Mouse (Mus musculus): Measurements from ENCODE around the gene Ugp2.
A peak's percentile ranks its signal among the peaks of the same experiment; 100 is the strongest.
"Not testable (repeated sequence)": the region's sequence is repeated elsewhere in the genome, so short reads cannot be mapped to it uniquely, and the experiment has no call there.

The Ugp2 gene

DNA sequence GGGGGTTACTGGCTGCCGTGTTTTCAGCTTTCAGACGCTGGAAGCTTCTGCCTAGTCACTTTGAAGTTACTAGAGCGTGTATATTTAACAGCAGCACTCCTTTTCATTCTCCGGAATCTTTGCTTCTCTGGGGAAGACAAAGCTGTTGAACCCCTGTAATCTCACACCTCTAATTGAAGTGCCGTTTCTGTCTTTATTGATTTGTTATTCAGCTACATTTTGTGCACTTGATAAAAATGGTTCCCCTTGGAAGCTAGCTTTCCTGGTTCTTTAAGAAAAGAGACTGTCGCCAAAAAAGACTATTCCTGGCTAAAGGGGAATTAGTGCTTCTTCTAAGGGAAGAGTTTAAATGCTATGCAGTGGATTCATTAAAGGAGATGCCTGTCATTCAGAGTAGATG lies 61.5 kb downstream of the Ugp2 start:
- DNase-seq (ENCODE audit: low read depth, low spot score) = no peak
- Histone ChIP-seq H3K36me3 (ENCODE audit: control insufficient read depth, insufficient read depth, low read length, poor library complexity, severe bottlenecking) (peaks cover 14% of the 10 kb centered on the region), H3K27me3 (ENCODE audit: control insufficient read depth, insufficient read depth, low read length, poor library complexity, severe bottlenecking) (no peaks in the 10 kb centered on the region)

DNA sequence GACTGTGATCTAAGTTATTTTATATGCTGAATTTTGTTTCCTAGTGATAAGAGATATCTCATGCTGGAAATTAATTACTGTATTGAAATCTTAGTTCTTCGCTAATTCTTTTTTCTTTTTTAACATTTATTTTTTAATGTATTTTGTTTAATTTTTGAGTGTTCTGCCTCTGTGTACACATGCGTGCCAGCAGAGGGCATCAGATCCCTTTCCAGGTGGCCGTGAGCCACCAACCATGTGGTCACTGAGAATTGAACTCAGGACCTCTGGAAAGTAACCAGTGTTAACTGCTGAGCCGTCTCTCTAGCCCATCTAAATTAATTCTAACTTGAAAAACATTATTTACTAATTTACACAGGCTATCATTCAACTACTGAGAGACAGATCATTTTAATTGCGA lies 62.9 kb downstream of the Ugp2 start:
- peak; percentile 50 for DNase-seq (ENCODE audit: low read depth, low spot score)

DNA sequence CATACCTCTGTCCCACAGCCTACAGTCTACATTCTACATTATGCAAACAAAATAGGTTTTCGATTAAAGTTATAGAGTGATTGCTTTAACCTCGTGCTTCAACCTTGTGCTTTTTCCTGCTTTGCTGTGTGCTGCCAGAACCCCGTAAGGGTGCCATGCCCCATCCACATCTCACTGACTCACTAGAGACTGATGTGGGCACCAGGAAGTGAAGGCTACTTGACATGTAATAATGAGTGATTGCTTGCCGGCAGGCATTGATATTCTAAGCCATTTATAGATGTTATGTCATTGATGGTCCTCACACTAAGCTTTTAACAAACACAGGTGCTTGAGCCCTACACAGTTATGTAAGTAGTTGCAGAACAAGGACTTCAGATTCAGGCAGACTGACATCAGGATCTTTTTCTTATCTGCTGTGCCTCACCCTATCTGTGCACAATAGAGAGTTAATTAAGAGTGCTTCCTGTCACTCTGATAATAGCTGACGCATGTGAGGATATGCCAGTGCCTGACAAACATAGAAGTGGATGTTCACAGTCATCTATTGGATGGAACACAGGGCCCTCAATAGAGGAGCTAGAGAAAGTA lies 63.8 kb downstream of the Ugp2 start:
- no peak for DNase-seq (ENCODE audit: low read depth, low spot score)
- peaks cover 7% of the 10 kb centered on the region for H3K36me3 ChIP-seq (ENCODE audit: control insufficient read depth, insufficient read depth, low read length, poor library complexity, severe bottlenecking)
- H3K27me3 ChIP-seq (ENCODE audit: control insufficient read depth, insufficient read depth, low read length, poor library complexity, severe bottlenecking) = no peaks in the 10 kb centered on the region

More for the DNA sequence above, 62.9 kb downstream of the Ugp2 start:
- Histone ChIP-seq H3K27me3 (ENCODE audit: control insufficient read depth, insufficient read depth, low read length, poor library complexity, severe bottlenecking) (no peaks in the 10 kb centered on the region), H3K36me3 (ENCODE audit: control insufficient read depth, insufficient read depth, low read length, poor library complexity, severe bottlenecking) (peaks cover 13% of the 10 kb centered on the region)

DNA sequence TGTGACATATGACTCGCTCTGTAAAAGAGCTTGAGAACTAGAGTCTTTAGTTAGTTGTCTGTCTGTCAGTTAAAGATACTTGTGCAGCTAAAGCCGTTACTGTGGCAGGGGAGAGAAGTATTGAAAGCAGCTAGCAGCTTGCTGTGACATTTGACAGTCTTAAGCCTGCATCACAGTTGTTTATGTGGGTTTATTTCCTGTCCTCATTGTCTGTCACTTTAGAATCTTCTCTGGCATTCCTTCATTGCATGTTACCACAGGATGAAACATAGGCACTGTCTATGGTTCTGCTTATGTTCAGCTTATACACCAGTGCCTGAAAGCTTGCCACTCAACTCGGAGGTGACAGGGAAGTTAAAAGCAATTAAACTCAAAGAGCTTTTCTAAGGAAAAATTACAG lies 67.4 kb downstream of the Ugp2 start:
- no peaks in the 10 kb centered on the region for H3K27me3 ChIP-seq (ENCODE audit: control insufficient read depth, insufficient read depth, low read length, poor library complexity, severe bottlenecking)
- DNase-seq (ENCODE audit: low read depth, low spot score) = no peak
- peaks cover 8% of the 10 kb centered on the region; the same call in 1 of the 2 replicates for H3K36me3 ChIP-seq (ENCODE audit: control insufficient read depth, insufficient read depth, low read length, poor library complexity, severe bottlenecking)

GRCm38 (mm10) chr11:21295486-21295885 lies 75.5 kb downstream of the Ugp2 start:
- H3K36me3 ChIP-seq (ENCODE audit: control insufficient read depth, insufficient read depth, low read length, poor library complexity, severe bottlenecking) = peaks cover 5% of the 10 kb centered on the region
- DNase-seq (ENCODE audit: low read depth, low spot score) = no peak
- H3K27me3 ChIP-seq (ENCODE audit: control insufficient read depth, insufficient read depth, low read length, poor library complexity, severe bottlenecking) = no peaks in the 10 kb centered on the region

DNA sequence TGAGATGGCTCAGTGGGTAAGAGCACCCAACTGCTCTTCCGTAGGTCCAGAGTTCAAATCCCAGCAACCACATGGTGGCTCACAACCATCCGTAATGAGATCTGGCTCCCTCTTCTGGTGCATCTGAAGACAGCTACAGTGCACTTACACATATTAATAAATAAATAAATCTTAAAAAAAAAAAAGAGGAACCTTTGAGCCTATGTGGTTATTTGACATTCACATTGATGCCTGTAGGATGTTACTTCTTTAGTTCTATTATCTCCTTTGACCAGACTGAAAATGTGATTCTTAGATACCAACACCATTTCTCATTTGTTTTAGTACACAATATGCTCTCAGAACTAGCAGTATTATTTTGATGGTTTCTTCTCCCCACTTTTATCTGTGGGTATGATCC lies 82.8 kb downstream of the Ugp2 start:
- not testable (repeated sequence) for H3K36me3 ChIP-seq (ENCODE audit: control insufficient read depth, insufficient read depth, low read length, poor library complexity, severe bottlenecking); H3K27me3 ChIP-seq (ENCODE audit: control insufficient read depth, insufficient read depth, low read length, poor library complexity, severe bottlenecking)
- peak; percentile 32 for DNase-seq (ENCODE audit: low read depth, low spot score)

DNA sequence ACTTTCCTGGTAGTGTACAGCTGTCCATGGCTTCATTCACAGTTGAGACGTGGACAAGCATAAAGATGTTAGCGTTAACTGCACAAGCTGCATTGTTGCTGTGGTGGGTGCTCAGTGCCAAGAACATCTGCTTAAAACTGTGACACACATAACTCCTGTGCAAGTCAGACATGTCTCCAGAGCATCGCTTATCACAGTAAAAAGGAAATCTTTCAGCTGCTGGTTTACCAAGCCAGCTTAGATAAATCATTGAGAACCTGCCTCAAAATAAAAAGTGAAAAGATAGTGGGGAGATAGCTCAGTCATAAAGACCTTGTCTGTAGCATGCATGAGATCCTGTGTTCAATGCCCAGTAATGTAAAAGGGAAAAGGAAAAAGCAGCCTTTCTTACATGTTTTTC lies 84.6 kb downstream of the Ugp2 start:
- no peak for DNase-seq (ENCODE audit: low read depth, low spot score)
- no peaks in the 10 kb centered on the region for H3K27me3 ChIP-seq (ENCODE audit: control insufficient read depth, insufficient read depth, low read length, poor library complexity, severe bottlenecking)
- 0 out of 2 replicates have a peak, but pooled peaks cover 4% of the 10 kb centered on the region for H3K36me3 ChIP-seq (ENCODE audit: control insufficient read depth, insufficient read depth, low read length, poor library complexity, severe bottlenecking)

GRCm38 (mm10) chr11:21276151-21276550 lies 94.8 kb downstream of the Ugp2 start:
- 0 out of 2 replicates have a peak, but pooled peaks cover 4% of the 10 kb centered on the region for H3K36me3 ChIP-seq (ENCODE audit: control insufficient read depth, insufficient read depth, low read length, poor library complexity, severe bottlenecking)
- no peak for DNase-seq (ENCODE audit: low read depth, low spot score)
- no peaks in the 10 kb centered on the region for H3K27me3 ChIP-seq (ENCODE audit: control insufficient read depth, insufficient read depth, low read length, poor library complexity, severe bottlenecking)
